Mouse (Mus musculus): ENCODE results near the gene Ankrd53. TPM values are rescaled to one million over a fixed set of nuclear protein-coding genes. Genes with fewer than 3 reads are reported as not detected.

Ankrd53 gene
- total RNA-seq (2014; fragmentation: Nextera tagmentation) (not detected in 2 replicates), total RNA-seq (2017) (not detected in 2 replicates)

- no peak for ATAC-seq (replicated peaks; ENCODE audit: low FRiP score, low TSS enrichment, poor library complexity, severe bottlenecking)
Observed at GRCm38 (mm10) chr6:83762344-83762743, at the start of gene Ankrd53. Ankrd53 (plus strand) TSS chr6:83762644.

- ATAC-seq (replicated peaks; ENCODE audit: low FRiP score, low TSS enrichment, poor library complexity, severe bottlenecking) = no peak
Observed at GRCm38 (mm10) chr6:83713271-83714136, 48.9 kb upstream of the Ankrd53 start.

- no peak for ATAC-seq (replicated peaks; ENCODE audit: low FRiP score, low TSS enrichment, poor library complexity, severe bottlenecking)
Observed at GRCm38 (mm10) chr6:83714221-83715123, 48.0 kb upstream of the Ankrd53 start.

- ATAC-seq (replicated peaks; ENCODE audit: low FRiP score, low TSS enrichment, poor library complexity, severe bottlenecking) = no peak
Observed at GRCm38 (mm10) chr6:83715461-83716196, 46.8 kb upstream of the Ankrd53 start.

- ATAC-seq (replicated peaks; ENCODE audit: low FRiP score, low TSS enrichment, poor library complexity, severe bottlenecking) = no peak
Observed at GRCm38 (mm10) chr6:83717026-83717425, 45.4 kb upstream of the Ankrd53 start.

GRCm38 (mm10) chr6:83722526-83722925 lies 39.9 kb upstream of the Ankrd53 start:
- ATAC-seq (replicated peaks; ENCODE audit: low FRiP score, low TSS enrichment, poor library complexity, severe bottlenecking) = no peak

- ATAC-seq (replicated peaks; ENCODE audit: low FRiP score, low TSS enrichment, poor library complexity, severe bottlenecking) = no peak
Observed at GRCm38 (mm10) chr6:83727178-83727577, 35.3 kb upstream of the Ankrd53 start.

GRCm38 (mm10) chr6:83728488-83728887 lies 34.0 kb upstream of the Ankrd53 start:
- ATAC-seq (replicated peaks; ENCODE audit: low FRiP score, low TSS enrichment, poor library complexity, severe bottlenecking) = peak; percentile 51; the same call in 1 of the 2 replicates

GRCm38 (mm10) chr6:83729350-83729970 lies 33.0 kb upstream of the Ankrd53 start:
- ATAC-seq (replicated peaks; ENCODE audit: low FRiP score, low TSS enrichment, poor library complexity, severe bottlenecking) = no peak

GRCm38 (mm10) chr6:83731128-83731527 lies 31.3 kb upstream of the Ankrd53 start:
- peak; percentile 72 for ATAC-seq (replicated peaks; ENCODE audit: low FRiP score, low TSS enrichment, poor library complexity, severe bottlenecking)

- ATAC-seq (replicated peaks; ENCODE audit: low FRiP score, low TSS enrichment, poor library complexity, severe bottlenecking) = no peak
Observed at GRCm38 (mm10) chr6:83737311-83737710, 25.1 kb upstream of the Ankrd53 start.

GRCm38 (mm10) chr6:83738596-83738995 lies 23.8 kb upstream of the Ankrd53 start:
- no peak for ATAC-seq (replicated peaks; ENCODE audit: low FRiP score, low TSS enrichment, poor library complexity, severe bottlenecking)

GRCm38 (mm10) chr6:83742761-83743160 lies 19.7 kb upstream of the Ankrd53 start, which contains the start of gene Atp6v1b1:
Atp6v1b1 (plus strand) TSS chr6:83742990.
- no peak for ATAC-seq (replicated peaks; ENCODE audit: low FRiP score, low TSS enrichment, poor library complexity, severe bottlenecking)

- ATAC-seq (replicated peaks; ENCODE audit: low FRiP score, low TSS enrichment, poor library complexity, severe bottlenecking) = no peak
Observed at GRCm38 (mm10) chr6:83743212-83743611, 19.2 kb upstream of the Ankrd53 start.

- ATAC-seq (replicated peaks; ENCODE audit: low FRiP score, low TSS enrichment, poor library complexity, severe bottlenecking) = no peak
Observed at GRCm38 (mm10) chr6:83744126-83744525, 18.3 kb upstream of the Ankrd53 start.

GRCm38 (mm10) chr6:83744557-83744956 lies 17.9 kb upstream of the Ankrd53 start:
- ATAC-seq (replicated peaks; ENCODE audit: low FRiP score, low TSS enrichment, poor library complexity, severe bottlenecking) = no peak

GRCm38 (mm10) chr6:83745466-83745865 lies 17.0 kb upstream of the Ankrd53 start:
- no peak for ATAC-seq (replicated peaks; ENCODE audit: low FRiP score, low TSS enrichment, poor library complexity, severe bottlenecking)

GRCm38 (mm10) chr6:83749286-83749685 lies 13.2 kb upstream of the Ankrd53 start:
- ATAC-seq (replicated peaks; ENCODE audit: low FRiP score, low TSS enrichment, poor library complexity, severe bottlenecking) = no peak

- peak; percentile 58 for ATAC-seq (replicated peaks; ENCODE audit: low FRiP score, low TSS enrichment, poor library complexity, severe bottlenecking)
Observed at GRCm38 (mm10) chr6:83750171-83750684, 12.2 kb upstream of the Ankrd53 start.
